ENCODE assay signal across 8 mouse cellular contexts in genomic region chr14:32228996-32229395, GRCm38 (mm10). TPM values are rescaled to one million over a fixed set of nuclear protein-coding genes. Genes with fewer than 3 reads are reported as not detected.
DNase-seq lines count a peak whose midpoint lies in the region; ATAC-seq and TF ChIP-seq lines count a peak whose summit lies in the region.
"Had no signal": no experiment of that assay in that cellular context is flagged by ENCODE, and none has a peak within 500 bp of the region (broad histone marks: within the 10 kb centered on the region; RNA-seq: fewer than 3 reads in every experiment).

No protein-coding gene starts in this region.

- H3K36me3 ChIP-seq in kidney, postnatal 0 days (ENCODE audit: insufficient read depth, low read length), result peaks cover 2% of the 10 kb centered on the region; the same call in 1 of the 2 replicates
- no peaks in the 10 kb centered on the region; the same call in 1 of the 2 replicates for H3K36me3 ChIP-seq in kidney, embryonic 14.5 days (ENCODE audit: control insufficient read depth, insufficient read depth, low read length)

- intact Hi-C loops in heart, postnatal 14 days (cut with DNase I), result loop anchor here (2.0 kb wide), 1 partner anchor 244 kb away; no protein-coding TSS in a partner anchor
- intact Hi-C loops in left cerebral cortex, postnatal 4 days (cut with DNase I), result loop anchor here (2.0 kb wide), 1 partner anchor 254 kb away; no protein-coding TSS in a partner anchor

- no peak for ATAC-seq in kidney, postnatal 0 days (replicated peaks; ENCODE audit: low FRiP score, low read depth)
- ATAC-seq in kidney, embryonic 14.5 days (ENCODE audit: low FRiP score, low TSS enrichment), result no peak

- peak; percentile 78 for DNase-seq in kidney, postnatal 0 days (ENCODE audit: low spot score)
- DNase-seq in MN1 (ENCODE audit: low spot score), result peak; percentile 75
- DNase-seq in c-Kit-negative CD71-positive TER-119-positive erythroid progenitor cells, embryonic 14.5 days (ENCODE audit: low read depth, low spot score), result peak; percentile 58
- DNase-seq in heart, postnatal 14 days, result peak; percentile 43 to 69
- DNase-seq in left cerebral cortex, postnatal 4 days, result peak; percentile 54
- peak; percentile 45 to 73 for DNase-seq in right cerebral cortex, postnatal 10 days (ENCODE audit: low spot score in 2 of 2)

- H3K27me3 ChIP-seq in kidney, postnatal 0 days (ENCODE audit: insufficient read depth, low read length), result no peaks in the 10 kb centered on the region
- no peaks in the 10 kb centered on the region for H3K27me3 ChIP-seq in kidney, embryonic 14.5 days (ENCODE audit: control insufficient read depth, insufficient read depth, low read length)

- H3K27ac ChIP-seq in kidney, postnatal 0 days, result no peak overlapping the region
- H3K27ac ChIP-seq in kidney, embryonic 14.5 days (ENCODE audit: low read depth, low read length), result no peak overlapping the region
- H3K27ac ChIP-seq: macrophage had no signal

- no peaks in the 10 kb centered on the region for H3K9me3 ChIP-seq in kidney, postnatal 0 days (replicated peaks; ENCODE audit: low read length)
- no peaks in the 10 kb centered on the region for H3K9me3 ChIP-seq in kidney, embryonic 14.5 days (ENCODE audit: control insufficient read depth, low read length)

- TF ChIP-seq CTCF in kidney, postnatal 0 days (IDR thresholded peaks at IDR 0.05; ENCODE audit: low read depth), result peak; percentile 76

- WGBS in kidney, postnatal 0 days, result 1% methylated on average over 2 of the region's 2 CpGs
- 0% methylated on average over 2 of the region's 2 CpGs for WGBS in kidney, embryonic 14.5 days

- H3K9ac ChIP-seq in kidney, postnatal 0 days (ENCODE audit: low read depth, low read length), result no peak overlapping the region
- H3K9ac ChIP-seq in kidney, embryonic 14.5 days (ENCODE audit: low read depth, low read length), result no peak overlapping the region

- H3K4me1 ChIP-seq in kidney, postnatal 0 days (replicated peaks; ENCODE audit: insufficient read depth, low read length), result no peaks in the 10 kb centered on the region
- H3K4me1 ChIP-seq in kidney, embryonic 14.5 days (ENCODE audit: control insufficient read depth, insufficient read depth, low read length), result no peaks in the 10 kb centered on the region

- H3K4me2 ChIP-seq in kidney, postnatal 0 days (ENCODE audit: low read length), result no peak overlapping the region
- no peak overlapping the region for H3K4me2 ChIP-seq in kidney, embryonic 14.5 days (replicated peaks; ENCODE audit: low read depth, low read length)

- no peak overlapping the region for H3K4me3 ChIP-seq in kidney, postnatal 0 days (replicated peaks; ENCODE audit: low read depth, low read length)
- no peak overlapping the region for H3K4me3 ChIP-seq in kidney, embryonic 14.5 days (ENCODE audit: low read length)

RNA-seq across cellular contexts. Expression of gene Parg, which starts 27.2 kb away (rescaled TPM):
- polyA plus RNA-seq in kidney, postnatal 0 days (2015; fragmentation: Nextera tagmentation; extraction: Ambion mirVana), result 33.3 and 34.8 TPM in 2 replicates
- polyA plus RNA-seq in kidney, embryonic 14.5 days (2014; fragmentation: Nextera tagmentation; extraction: Ambion mirVana), result 30.6 and 57.5 TPM in 2 replicates
- total RNA-seq in heart, postnatal 14 days (2021), result 10 to 100 TPM; 20.8 to 28.6 TPM
- total RNA-seq in left cerebral cortex, postnatal 4 days (2021), result 10 to 100 TPM; 42.8 to 44.2 TPM

RNA-seq across cellular contexts. Expression of gene Timm23, which starts 27.3 kb away (rescaled TPM):
- 305 and 316 TPM in 2 replicates for polyA plus RNA-seq in kidney, postnatal 0 days (2015; fragmentation: Nextera tagmentation; extraction: Ambion mirVana)
- 324 and 335 TPM in 2 replicates for polyA plus RNA-seq in kidney, embryonic 14.5 days (2014; fragmentation: Nextera tagmentation; extraction: Ambion mirVana)
- total RNA-seq in heart, postnatal 14 days (2021), result 100 to 1,000 TPM; 163 to 177 TPM
- total RNA-seq in left cerebral cortex, postnatal 4 days (2021), result 10 to 100 TPM; 58.9 to 81.0 TPM
